Mouse (Mus musculus): Measurements from ENCODE around the gene Neurl1b. TPM values are rescaled to one million over a fixed set of nuclear protein-coding genes. Genes with fewer than 3 reads are reported as not detected.

Gene Neurl1b
- polyA plus RNA-seq, 1 experiment from 2014 or later = 2.5 TPM

DNA sequence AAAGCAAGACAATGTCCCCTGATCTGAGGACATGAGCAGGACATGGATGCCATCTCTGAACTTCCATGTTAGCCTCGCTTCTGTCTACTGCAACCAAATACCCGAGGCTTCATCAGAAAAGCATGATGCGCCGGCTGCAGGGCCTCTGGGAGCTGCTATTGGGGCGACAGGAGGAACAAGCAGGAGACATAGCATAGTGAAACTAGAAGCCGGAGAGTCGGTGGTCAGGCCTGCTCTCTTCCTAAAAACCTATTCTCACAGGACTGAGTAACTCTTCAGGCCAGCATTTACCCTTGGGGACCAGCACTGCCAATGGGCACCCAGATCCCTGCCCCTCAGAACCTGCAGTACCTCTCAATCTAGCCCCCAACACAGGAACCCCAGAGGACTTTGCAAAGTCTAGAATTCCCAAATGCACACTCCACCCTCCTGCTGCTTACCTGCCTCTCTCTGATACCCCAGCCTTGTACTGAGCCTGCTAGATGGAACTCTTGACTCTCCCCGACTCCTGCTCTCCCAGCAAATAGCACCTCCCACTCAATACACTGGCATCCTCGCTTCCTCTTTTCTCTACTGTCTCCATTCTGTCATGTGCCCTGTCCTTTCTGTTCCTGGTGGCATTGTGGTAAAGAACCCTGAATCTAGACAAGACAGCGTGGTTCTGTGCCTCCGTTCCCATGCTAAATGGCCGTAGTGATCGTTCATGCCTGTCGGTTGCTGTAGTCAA is 22.6 kb downstream of the Neurl1b start:
- Histone ChIP-seq H3K27me3 (replicated peaks) (peaks cover 18% of the 10 kb centered on the region), H3K4me1 (peaks cover 4% of the 10 kb centered on the region; the same call in 1 of the 2 replicates), H3K27ac (no peak overlapping the region), H3K4me2 (no peak overlapping the region), H3K9me3 (no peaks in the 10 kb centered on the region), H3K4me3 (replicated peaks) (no peak overlapping the region), H3K9ac (no peak overlapping the region), H3K36me3 (peaks cover 8% of the 10 kb centered on the region; the same call in 1 of the 2 replicates)
- no peak for ATAC-seq (ENCODE audit: insufficient read depth, low FRiP score, low read depth)
- WGBS = 83% methylated on average over 14 of the region's 14 CpGs

DNA sequence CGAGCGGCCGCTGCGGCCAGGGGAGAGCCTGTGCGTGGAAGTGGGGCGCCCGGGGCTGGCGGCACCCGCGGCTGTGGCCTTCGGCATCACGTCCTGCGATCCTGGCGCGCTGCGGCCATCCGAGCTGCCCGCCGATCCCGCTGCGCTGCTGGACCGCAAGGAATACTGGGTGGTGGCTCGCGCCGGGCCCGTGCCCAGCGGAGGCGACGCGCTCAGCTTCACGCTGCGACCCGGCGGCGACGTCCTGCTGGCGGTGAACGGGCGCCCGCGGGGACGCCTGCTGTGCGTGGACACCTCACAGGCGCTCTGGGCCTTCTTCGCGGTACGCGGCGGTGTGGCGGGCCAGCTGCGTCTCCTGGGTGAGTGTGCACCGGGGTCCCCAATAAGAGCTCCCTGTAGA is 24.4 kb downstream of the Neurl1b start:
- H3K36me3 ChIP-seq = peaks cover 7% of the 10 kb centered on the region
- H3K4me1 ChIP-seq = 0 out of 2 replicates have a peak, but pooled peaks cover 4% of the 10 kb centered on the region
- H3K9ac ChIP-seq = no peak overlapping the region
- no peak overlapping the region for H3K27ac ChIP-seq
- H3K27me3 ChIP-seq (replicated peaks) = peaks cover 18% of the 10 kb centered on the region
- ATAC-seq (ENCODE audit: insufficient read depth, low FRiP score, low read depth) = no peak
- peak overlapping the region; percentile 34 for H3K4me3 ChIP-seq (replicated peaks)
- peak overlapping the region; percentile 56 for H3K4me2 ChIP-seq
- no peaks in the 10 kb centered on the region for H3K9me3 ChIP-seq
- WGBS = 19% methylated on average over 52 of the region's 52 CpGs

DNA sequence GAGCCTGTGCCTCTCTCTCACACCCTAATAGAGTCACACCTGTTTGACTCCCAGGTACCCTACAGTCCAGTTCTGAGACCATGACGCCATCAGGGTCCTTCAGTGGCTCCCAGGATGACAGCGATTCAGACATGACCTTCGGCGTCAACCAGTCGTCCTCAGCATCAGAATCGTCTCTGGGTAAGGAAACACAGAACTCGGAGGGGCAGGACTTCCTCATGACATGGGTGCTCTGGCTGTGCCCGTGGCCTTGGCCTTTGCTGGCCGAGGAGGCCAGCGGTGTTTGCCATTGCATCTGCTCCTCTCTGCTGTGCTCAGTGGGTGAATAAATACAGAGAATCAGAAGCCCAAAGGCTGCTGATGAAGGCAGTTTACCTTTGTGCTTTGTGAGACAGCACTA is 26.4 kb downstream of the Neurl1b start:
- no peaks in the 10 kb centered on the region for H3K9me3 ChIP-seq
- WGBS = 86% methylated on average over 10 of the region's 10 CpGs
- H3K4me2 ChIP-seq = no peak overlapping the region
- H3K9ac ChIP-seq = no peak overlapping the region
- ATAC-seq (ENCODE audit: insufficient read depth, low FRiP score, low read depth) = no peak
- H3K4me1 ChIP-seq = 0 out of 2 replicates have a peak, but pooled peaks cover 4% of the 10 kb centered on the region
- peaks cover 12% of the 10 kb centered on the region for H3K36me3 ChIP-seq
- no peak overlapping the region for H3K27ac ChIP-seq
- H3K4me3 ChIP-seq (replicated peaks) = no peak overlapping the region
- peaks cover 18% of the 10 kb centered on the region for H3K27me3 ChIP-seq (replicated peaks)

DNA sequence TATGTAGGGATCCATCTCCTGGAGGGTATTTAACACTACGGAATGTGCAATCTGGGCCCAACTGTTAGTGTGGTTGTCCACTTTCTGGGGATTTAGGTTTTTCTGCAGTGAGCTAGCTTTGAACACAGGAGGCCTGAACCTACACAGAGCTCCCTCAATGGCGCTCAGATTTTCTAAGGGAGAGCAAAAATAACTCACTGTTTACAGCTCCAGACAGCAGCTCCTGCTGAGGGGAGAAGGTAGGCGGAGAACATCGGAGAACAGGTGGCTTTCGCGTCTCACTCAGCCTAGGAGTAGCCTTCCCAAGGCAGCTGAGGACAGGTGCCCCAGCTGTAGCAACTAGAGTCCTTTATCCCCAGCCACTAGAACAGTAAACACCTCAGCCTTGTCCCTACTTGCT is 27.6 kb downstream of the Neurl1b start:
- H3K4me2 ChIP-seq = no peak overlapping the region
- no peaks in the 10 kb centered on the region for H3K9me3 ChIP-seq
- H3K27me3 ChIP-seq (replicated peaks) = peaks cover 18% of the 10 kb centered on the region
- H3K36me3 ChIP-seq = peaks cover 12% of the 10 kb centered on the region
- H3K4me3 ChIP-seq (replicated peaks) = no peak overlapping the region
- H3K9ac ChIP-seq = no peak overlapping the region
- H3K4me1 ChIP-seq = 0 out of 2 replicates have a peak, but pooled peaks cover 4% of the 10 kb centered on the region
- WGBS = 86% methylated on average over 6 of the region's 6 CpGs
- H3K27ac ChIP-seq = no peak overlapping the region
- ATAC-seq (ENCODE audit: insufficient read depth, low FRiP score, low read depth) = no peak

DNA sequence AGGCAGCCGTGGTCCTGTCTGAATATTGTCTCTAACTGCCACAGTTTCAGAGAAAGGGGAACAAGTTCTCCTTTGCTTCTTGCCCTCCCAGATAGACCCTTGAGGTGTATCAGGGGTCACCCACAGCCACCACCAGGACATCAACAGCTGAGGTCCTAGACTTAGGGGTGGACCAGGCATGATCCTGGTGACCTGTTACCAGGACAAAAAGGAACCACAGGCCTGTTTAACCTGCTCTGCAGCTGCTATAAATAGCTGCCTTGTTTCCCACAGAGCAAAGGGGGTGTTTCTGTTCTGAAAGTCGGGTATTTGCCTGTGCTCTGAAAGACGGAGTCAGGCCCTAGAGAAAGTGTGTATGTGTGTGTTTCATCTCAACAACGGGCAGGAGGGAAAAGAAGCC is 29.2 kb downstream of the Neurl1b start:
- H3K36me3 ChIP-seq = peaks cover 14% of the 10 kb centered on the region
- peaks cover 4% of the 10 kb centered on the region for H3K27me3 ChIP-seq (replicated peaks)
- 58% methylated on average over 4 of the region's 4 CpGs for WGBS
- no peak overlapping the region for H3K4me3 ChIP-seq (replicated peaks)
- no peak overlapping the region for H3K4me2 ChIP-seq
- 0 out of 2 replicates have a peak, but pooled peaks cover under 1% of the 10 kb centered on the region for H3K4me1 ChIP-seq
- ATAC-seq (ENCODE audit: insufficient read depth, low FRiP score, low read depth) = peak; percentile 48; the same call in 1 of the 2 replicates
- no peak overlapping the region for H3K9ac ChIP-seq
- peak overlapping the region; percentile 44; the same call in 1 of the 2 replicates for H3K27ac ChIP-seq
- no peaks in the 10 kb centered on the region for H3K9me3 ChIP-seq

DNA sequence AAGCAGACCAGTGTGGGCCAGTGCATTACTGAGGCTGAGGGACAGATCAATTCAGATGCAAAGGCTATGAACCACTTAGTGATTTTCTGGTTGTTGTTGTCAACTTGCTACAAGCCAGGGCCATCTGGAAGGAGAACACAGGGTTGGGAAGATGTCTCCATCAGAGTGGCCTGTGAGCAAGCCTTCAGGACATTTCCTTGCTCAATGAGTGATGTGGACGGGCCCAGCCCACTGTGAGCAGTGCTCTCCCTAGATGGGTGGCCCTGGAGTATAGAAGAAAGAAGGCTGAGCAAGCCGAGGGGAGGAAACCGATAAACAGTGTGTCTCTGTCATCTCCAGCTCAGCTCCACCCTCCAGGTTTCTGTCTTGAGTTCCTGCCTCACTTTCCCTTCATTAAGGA is 34.8 kb downstream of the Neurl1b start:
- Histone ChIP-seq H3K27me3 (replicated peaks) (no peaks in the 10 kb centered on the region), H3K4me1 (peaks cover 10% of the 10 kb centered on the region; the same call in 1 of the 2 replicates), H3K4me2 (no peak overlapping the region), H3K9me3 (no peaks in the 10 kb centered on the region), H3K36me3 (peaks cover 9% of the 10 kb centered on the region; the same call in 1 of the 2 replicates), H3K27ac (no peak overlapping the region), H3K4me3 (replicated peaks) (no peak overlapping the region), H3K9ac (no peak overlapping the region)
- WGBS = 56% methylated on average over 3 of the region's 3 CpGs
- no peak for ATAC-seq (ENCODE audit: insufficient read depth, low FRiP score, low read depth)

DNA sequence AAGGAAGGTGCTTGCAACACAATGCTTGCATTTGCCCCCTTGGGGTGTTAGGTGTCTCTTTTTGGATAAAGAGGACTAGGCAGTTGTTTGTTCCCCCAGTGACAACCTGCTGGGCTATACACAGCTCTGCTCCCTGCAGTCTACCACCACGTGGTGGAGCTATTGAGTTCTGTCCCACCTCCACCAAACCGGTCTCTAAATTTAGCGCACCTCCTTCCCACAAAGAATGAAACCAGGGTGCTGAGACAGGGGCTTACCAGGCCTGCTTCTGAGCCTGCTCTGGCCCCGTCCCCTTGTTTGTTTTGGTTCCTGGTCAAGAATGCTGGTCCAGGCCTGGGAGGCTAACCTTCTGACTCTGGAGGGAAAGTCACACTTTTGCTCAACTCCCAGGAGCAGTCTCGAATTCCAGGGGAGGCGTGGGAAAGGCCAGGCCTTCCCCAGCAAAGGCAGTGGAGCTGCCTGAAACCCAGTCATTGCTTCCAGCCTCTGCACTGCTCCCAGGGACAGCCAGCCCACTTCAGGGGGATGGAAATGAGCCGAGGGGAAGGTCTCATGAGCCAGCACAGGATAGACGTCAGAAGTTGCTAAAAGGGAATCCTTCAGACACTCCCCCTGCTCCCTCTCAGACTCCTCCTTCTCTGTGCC is 37.1 kb downstream of the Neurl1b start:
- Histone ChIP-seq H3K36me3 (0 out of 2 replicates have a peak, but pooled peaks cover 5% of the 10 kb centered on the region), H3K9me3 (no peaks in the 10 kb centered on the region), H3K9ac (no peak overlapping the region), H3K27me3 (replicated peaks) (no peaks in the 10 kb centered on the region), H3K4me2 (no peak overlapping the region), H3K4me1 (peaks cover 10% of the 10 kb centered on the region; the same call in 1 of the 2 replicates), H3K4me3 (replicated peaks) (no peak overlapping the region), H3K27ac (peak overlapping the region; percentile 23; the same call in 1 of the 2 replicates)
- WGBS = 25% methylated on average over 8 of the region's 8 CpGs
- ATAC-seq (ENCODE audit: insufficient read depth, low FRiP score, low read depth) = peak; percentile 44; the same call in 1 of the 2 replicates

DNA sequence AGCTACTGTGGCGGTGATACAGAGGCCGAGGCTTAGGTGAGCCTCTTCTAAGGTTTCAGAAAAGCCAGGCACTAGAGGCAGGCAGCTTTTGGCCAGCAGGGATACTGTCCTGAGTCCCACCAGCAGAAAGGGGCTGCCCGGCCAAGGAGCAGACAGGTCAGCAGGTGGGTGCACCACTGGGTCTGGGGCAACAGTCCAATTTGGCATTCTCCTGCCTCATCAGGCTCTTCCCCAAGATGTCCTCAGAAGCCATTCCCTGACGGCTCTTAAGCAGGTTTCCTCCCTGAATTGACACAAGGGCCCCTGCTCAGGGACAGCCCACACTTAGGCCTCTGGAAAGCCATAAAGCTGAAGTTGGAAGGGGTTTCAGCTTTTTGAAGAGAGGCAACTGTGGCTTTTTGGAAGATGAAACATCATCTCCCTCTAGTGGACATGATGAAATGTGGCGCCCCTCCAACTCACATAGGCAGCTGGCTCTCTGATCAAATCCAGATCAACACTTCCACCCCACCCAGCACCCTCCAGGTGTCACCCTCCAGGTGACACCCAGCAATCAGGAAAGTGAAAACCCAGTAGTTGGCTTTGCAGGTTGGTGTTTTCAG is 37.8 kb downstream of the Neurl1b start:
- Histone ChIP-seq H3K27ac (peak overlapping the region; percentile 23; the same call in 1 of the 2 replicates), H3K4me1 (peaks cover 10% of the 10 kb centered on the region; the same call in 1 of the 2 replicates), H3K4me2 (no peak overlapping the region), H3K4me3 (replicated peaks) (no peak overlapping the region), H3K36me3 (no peaks in the 10 kb centered on the region), H3K9me3 (no peaks in the 10 kb centered on the region), H3K9ac (no peak overlapping the region), H3K27me3 (replicated peaks) (no peaks in the 10 kb centered on the region)
- no peak for ATAC-seq (ENCODE audit: insufficient read depth, low FRiP score, low read depth)
- 57% methylated on average over 5 of the region's 5 CpGs for WGBS

DNA sequence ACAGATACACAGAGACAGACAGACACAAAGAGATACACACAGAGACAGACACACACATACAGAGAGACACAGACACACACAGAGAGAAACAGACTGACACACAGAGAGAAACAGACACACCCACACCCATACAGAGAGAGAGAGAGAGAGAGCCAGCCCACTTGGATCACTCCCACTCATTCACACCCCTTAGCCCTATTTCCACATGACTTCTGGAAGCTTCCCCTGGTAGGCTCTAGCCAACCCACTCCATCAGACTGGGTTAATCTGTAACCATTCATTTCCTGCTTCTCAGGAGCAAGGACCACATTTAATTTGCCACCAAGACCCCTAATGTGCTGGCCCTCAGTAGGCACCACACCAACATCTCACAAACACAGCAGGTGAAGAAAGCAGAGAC is 42.9 kb downstream of the Neurl1b start:
- Histone ChIP-seq H3K9me3 (no peaks in the 10 kb centered on the region), H3K4me2 (no peak overlapping the region), H3K27ac (no peak overlapping the region), H3K27me3 (replicated peaks) (no peaks in the 10 kb centered on the region), H3K4me3 (replicated peaks) (no peak overlapping the region), H3K4me1 (peaks cover under 1% of the 10 kb centered on the region; the same call in 1 of the 2 replicates), H3K9ac (no peak overlapping the region), H3K36me3 (no peaks in the 10 kb centered on the region)
- ATAC-seq (ENCODE audit: insufficient read depth, low FRiP score, low read depth) = no peak

DNA sequence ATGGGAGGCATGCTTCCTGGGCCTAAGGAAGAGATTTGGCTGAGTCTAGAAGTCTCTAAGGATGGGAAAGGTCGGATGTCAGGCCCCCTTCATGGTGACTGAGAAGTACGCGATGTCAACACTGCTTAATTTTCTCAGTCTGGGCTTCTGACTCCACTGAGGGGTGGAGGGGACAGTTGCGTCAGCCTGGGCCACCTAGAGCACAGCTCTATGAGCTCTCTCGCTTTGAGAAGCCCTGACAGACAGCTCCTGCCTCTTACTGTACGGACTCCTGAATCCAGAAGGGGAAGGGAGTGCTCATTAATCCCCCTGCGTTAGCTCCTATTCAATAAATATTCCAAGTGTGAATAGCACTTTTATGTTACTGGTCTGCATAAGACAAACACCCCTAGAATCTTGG is 43.4 kb downstream of the Neurl1b start:
- Histone ChIP-seq H3K36me3 (no peaks in the 10 kb centered on the region), H3K9ac (no peak overlapping the region), H3K4me1 (no peaks in the 10 kb centered on the region), H3K27me3 (replicated peaks) (no peaks in the 10 kb centered on the region), H3K9me3 (no peaks in the 10 kb centered on the region), H3K4me2 (no peak overlapping the region), H3K27ac (no peak overlapping the region), H3K4me3 (replicated peaks) (no peak overlapping the region)
- ATAC-seq (ENCODE audit: insufficient read depth, low FRiP score, low read depth) = no peak
- WGBS = 59% methylated on average over 7 of the region's 7 CpGs

DNA sequence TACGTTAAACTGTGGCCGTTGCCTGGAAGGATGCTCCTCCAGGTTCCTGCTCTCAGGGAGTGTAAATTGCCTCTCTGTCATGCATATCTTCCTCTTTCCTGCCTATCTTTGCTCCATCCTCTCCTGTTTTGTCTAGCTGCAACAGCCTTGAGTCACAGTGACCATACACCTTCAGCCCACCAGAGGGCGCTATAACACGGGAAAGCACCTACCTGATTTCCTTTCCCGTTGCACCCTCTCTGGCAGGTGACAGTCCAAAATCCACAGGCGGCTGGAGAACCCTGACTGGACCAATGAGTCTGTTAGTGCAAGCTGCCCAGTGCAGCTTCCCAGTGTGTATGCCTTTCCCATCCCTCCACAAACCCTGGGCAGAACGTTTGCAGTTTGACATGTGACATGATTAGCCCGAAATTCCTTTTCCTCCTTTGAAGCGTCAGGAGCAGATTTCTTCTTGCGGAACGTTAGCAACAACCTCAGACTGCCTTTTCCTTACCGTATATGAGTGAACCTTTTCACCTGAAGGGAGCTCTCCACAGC is 48.1 kb downstream of the Neurl1b start:
- Histone ChIP-seq H3K27ac (no peak overlapping the region), H3K36me3 (no peaks in the 10 kb centered on the region), H3K27me3 (replicated peaks) (no peaks in the 10 kb centered on the region), H3K4me3 (replicated peaks) (no peak overlapping the region), H3K4me2 (no peak overlapping the region), H3K9ac (no peak overlapping the region), H3K4me1 (0 out of 2 replicates have a peak, but pooled peaks cover 3% of the 10 kb centered on the region), H3K9me3 (no peaks in the 10 kb centered on the region)
- WGBS = 28% methylated on average over 12 of the region's 12 CpGs
- ATAC-seq (ENCODE audit: insufficient read depth, low FRiP score, low read depth) = no peak

Data from stomach, embryonic 15.5 days (tissue).